Mouse (Mus musculus): ENCODE measurements around the gene Slc6a9. TPM values are rescaled to one million over a fixed set of nuclear protein-coding genes. Genes with fewer than 3 reads are reported as not detected.
A peak's percentile ranks its signal among the peaks of the same experiment; 100 is the strongest.

Slc6a9 gene
- total RNA-seq, 2 experiments from 2014 or later = 34.7 to 38.8 TPM

- no peak for DNase-seq
Measured at GRCm38 (mm10) chr4:117878301-117878700, 44.0 kb downstream of the Slc6a9 start.

- DNase-seq = no peak
Measured at GRCm38 (mm10) chr4:117878703-117879102, 44.4 kb downstream of the Slc6a9 start.

- peak; percentile 67 to 73 for DNase-seq
Measured at GRCm38 (mm10) chr4:117882701-117883691, 48.7 kb downstream of the Slc6a9 start, which contains the start of gene B4galt2. TSS of gene B4galt2 (minus strand) at chr4:117883487.

- no peak for DNase-seq
Measured at GRCm38 (mm10) chr4:117884146-117884545, 49.8 kb downstream of the Slc6a9 start.

GRCm38 (mm10) chr4:117885093-117885492 lies 50.8 kb downstream of the Slc6a9 start:
- DNase-seq = no peak

GRCm38 (mm10) chr4:117885994-117886393 lies 51.7 kb downstream of the Slc6a9 start:
- DNase-seq = no peak

GRCm38 (mm10) chr4:117886644-117887043 lies 52.3 kb downstream of the Slc6a9 start:
- DNase-seq = no peak

GRCm38 (mm10) chr4:117887133-117887532 lies 52.8 kb downstream of the Slc6a9 start, which contains the start of gene Atp6v0b:
TSS of gene Atp6v0b (minus strand) at chr4:117887333.
- peak; percentile 94 to 96 for DNase-seq

GRCm38 (mm10) chr4:117887920-117888319 lies 53.6 kb downstream of the Slc6a9 start:
- DNase-seq = no peak

- DNase-seq = no peak
Measured at GRCm38 (mm10) chr4:117889471-117889870, 55.2 kb downstream of the Slc6a9 start.

GRCm38 (mm10) chr4:117890031-117890430 lies 55.7 kb downstream of the Slc6a9 start:
- DNase-seq = no peak

- DNase-seq = no peak
Measured at GRCm38 (mm10) chr4:117890750-117891149, 56.4 kb downstream of the Slc6a9 start.

GRCm38 (mm10) chr4:117891738-117892161 lies 57.4 kb downstream of the Slc6a9 start, which contains the start of gene Dph2:
TSS of gene Dph2 (minus strand) at chr4:117892032.
- DNase-seq = peak; percentile 78 to 81

- DNase-seq = no peak
Measured at GRCm38 (mm10) chr4:117893376-117893775, 59.1 kb downstream of the Slc6a9 start.

- no peak for DNase-seq
Measured at GRCm38 (mm10) chr4:117894601-117895000, 60.3 kb downstream of the Slc6a9 start.

GRCm38 (mm10) chr4:117895339-117895738 lies 61.0 kb downstream of the Slc6a9 start:
- DNase-seq = no peak

- DNase-seq = no peak
Measured at GRCm38 (mm10) chr4:117896031-117896430, 61.7 kb downstream of the Slc6a9 start.

- no peak for DNase-seq
Measured at GRCm38 (mm10) chr4:117898111-117898510, 63.8 kb downstream of the Slc6a9 start.

- no peak for DNase-seq
Measured at GRCm38 (mm10) chr4:117904094-117904493, 69.8 kb downstream of the Slc6a9 start.

GRCm38 (mm10) chr4:117904761-117905160 lies 70.5 kb downstream of the Slc6a9 start:
- DNase-seq = no peak

- no peak for DNase-seq
Measured at GRCm38 (mm10) chr4:117906196-117906595, 71.9 kb downstream of the Slc6a9 start.

- no peak for DNase-seq
Measured at GRCm38 (mm10) chr4:117908834-117909453, 74.6 kb downstream of the Slc6a9 start.

GRCm38 (mm10) chr4:117912131-117912561 lies 77.8 kb downstream of the Slc6a9 start:
- no peak for DNase-seq

All from layer of hippocampus, postnatal 36 days (tissue).